Mouse (Mus musculus): ENCODE results near the gene Pde4a.
A peak's percentile ranks its signal among the peaks of the same experiment; 100 is the strongest.

DNA sequence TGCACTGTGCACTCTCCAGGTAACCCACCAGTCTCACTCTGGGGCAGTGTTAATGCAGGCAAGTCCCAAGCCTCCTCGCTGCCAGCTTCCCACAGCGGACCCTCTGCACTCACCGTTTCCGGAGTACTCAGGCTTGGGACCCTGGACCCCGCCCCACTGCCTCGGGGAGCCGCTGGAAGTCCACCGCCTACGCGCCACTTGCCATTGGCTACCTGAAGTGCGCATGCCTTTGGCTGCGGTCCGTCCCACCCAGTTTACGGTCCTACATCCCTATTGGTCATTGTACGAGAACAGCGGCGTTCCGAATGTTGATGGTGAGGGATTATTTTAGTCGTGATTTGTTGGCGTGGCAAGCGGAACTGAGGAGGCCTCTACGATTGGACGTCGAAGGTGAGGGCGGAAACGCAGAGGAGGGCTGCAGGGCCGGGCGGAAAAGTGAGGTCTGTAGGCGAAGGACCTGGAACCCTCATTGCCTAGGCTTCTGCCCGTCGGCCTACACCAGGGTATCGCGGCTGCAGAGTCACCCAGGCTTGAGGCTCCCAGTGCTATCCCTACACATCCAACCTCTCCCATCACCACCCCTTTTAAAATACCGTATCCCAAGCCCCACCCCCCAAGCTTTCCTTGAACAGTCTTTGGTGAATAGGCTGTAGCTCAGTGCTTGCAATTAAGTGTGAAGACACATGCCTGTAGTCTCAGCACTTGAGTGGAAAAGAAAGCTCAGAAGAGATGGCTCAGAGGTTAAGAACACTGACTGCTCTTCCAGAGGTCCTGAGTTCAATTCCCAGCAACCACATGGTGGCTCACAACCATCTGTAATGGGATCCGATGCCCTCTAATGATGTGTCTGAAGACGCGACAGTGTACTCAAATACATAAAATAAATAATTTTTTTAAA lies 34.2 kb upstream of the Pde4a start, which contains the start of gene Tyk2:
- TF ChIP-seq POLR2A (IDR thresholded peaks at IDR 0.05; ENCODE audit: insufficient read depth, low read depth, low read length) (peak; percentile 68), CTCF (IDR thresholded peaks at IDR 0.05) (no peak)
